Mouse (Mus musculus) right cerebral cortex, adult 2 months (tissue): Measurements from ENCODE around the gene Sema4g.
"Not testable (repeated sequence)": the region's sequence is repeated elsewhere in the genome, so short reads cannot be mapped to it uniquely, and the experiment has no call there.

Source experiments
- DNase-seq, 2 experiments: peaks; one replicate each; pipeline ENCODE4 v3.0.0; 2021 to 2022; ENCODE audit warnings: low spot score in 2 of 2

Sema4g gene

GRCm38 (mm10) chr19:45024775-45025174 is 35.9 kb downstream of the Sema4g start:
- no peak for DNase-seq

- no peak for DNase-seq
Measured at GRCm38 (mm10) chr19:45025937-45026568, 37.2 kb downstream of the Sema4g start.

GRCm38 (mm10) chr19:45026958-45027670 is 38.2 kb downstream of the Sema4g start:
- no peak for DNase-seq

GRCm38 (mm10) chr19:45027848-45028247 is 38.9 kb downstream of the Sema4g start:
- no peak for DNase-seq

- no peak for DNase-seq
Measured at GRCm38 (mm10) chr19:45028746-45029145, 39.8 kb downstream of the Sema4g start.

- no peak for DNase-seq
Measured at GRCm38 (mm10) chr19:45029571-45029970, 40.7 kb downstream of the Sema4g start.

- peak in 1 of 2 experiments; percentile 61 for DNase-seq
Measured at GRCm38 (mm10) chr19:45030111-45030510, 41.2 kb downstream of the Sema4g start.

- peak; percentile 79 to 86 for DNase-seq
Measured at GRCm38 (mm10) chr19:45030746-45031693, 42.1 kb downstream of the Sema4g start.

GRCm38 (mm10) chr19:45031780-45032179 is 42.9 kb downstream of the Sema4g start:
- peak; percentile 72 to 78 for DNase-seq

- DNase-seq = no peak
Measured at GRCm38 (mm10) chr19:45032570-45033332, 43.9 kb downstream of the Sema4g start.

GRCm38 (mm10) chr19:45036867-45037266 is 48.0 kb downstream of the Sema4g start:
- DNase-seq = no peak

- not testable (repeated sequence) for DNase-seq
Measured at GRCm38 (mm10) chr19:45038198-45038597, 49.3 kb downstream of the Sema4g start.

- DNase-seq = no peak
Measured at GRCm38 (mm10) chr19:45040214-45040613, 51.3 kb downstream of the Sema4g start.

GRCm38 (mm10) chr19:45044389-45044927 is 55.6 kb downstream of the Sema4g start:
- DNase-seq = no peak

GRCm38 (mm10) chr19:45045236-45045635 is 56.3 kb downstream of the Sema4g start:
- no peak for DNase-seq

GRCm38 (mm10) chr19:45045651-45046050 is 56.8 kb downstream of the Sema4g start, which contains the start of gene Pdzd7:
TSS of gene Pdzd7 (minus strand) at chr19:45045717.
- no peak for DNase-seq

GRCm38 (mm10) chr19:45046523-45047321 is 57.8 kb downstream of the Sema4g start:
- DNase-seq = peak; percentile 78 to 91

GRCm38 (mm10) chr19:45047417-45047934 is 58.6 kb downstream of the Sema4g start, which contains the start of gene Sfxn3:
TSS of gene Sfxn3 (plus strand) at chr19:45047503.
- DNase-seq = peak; percentile 91 to 95

- peak; percentile 86 to 91 for DNase-seq
Measured at GRCm38 (mm10) chr19:45047935-45048643, 59.2 kb downstream of the Sema4g start.
